Mouse (Mus musculus) cortical plate, adult 2 months (tissue): ENCODE measurements around the gene Hist1h4f. TPM values are rescaled to one million over a fixed set of nuclear protein-coding genes. Genes with fewer than 3 reads are reported as not detected.
"Not testable (repeated sequence)": the region's sequence is repeated elsewhere in the genome, so short reads cannot be mapped to it uniquely, and the experiment has no call there.

Experiments used
- H3K27ac ChIP-seq: fragments of 200-500 bp; 2 replicates; pipeline ENCODE4 v1.5.1; 2012; ENCODE audit warnings: low read length, control low read depth, inconsistent platforms; ENCODE audit not compliant: insufficient read depth
- H3K4me1 ChIP-seq: fragments of 200-500 bp; 2 replicates; pipeline ENCODE4 v1.6.1; 2011; ENCODE audit warnings: low read length; ENCODE audit not compliant: control insufficient read depth, insufficient read depth
- H3K4me3 ChIP-seq: fragments of 200-500 bp; 2 replicates; pipeline ENCODE4 v1.5.1; 2011; ENCODE audit warnings: mild to moderate bottlenecking, low read length, control low read depth; ENCODE audit not compliant: insufficient read depth
- CTCF ChIP-seq: fragments of 200-500 bp; IDR thresholded peaks from 2 replicates; pipeline ENCODE4 v1.5.1; 2011; ENCODE audit warnings: mild to moderate bottlenecking, control low read depth, low read length; ENCODE audit not compliant: insufficient read depth; ENCODE audit errors: extremely low read depth
- POLR2A ChIP-seq: fragments of 200-500 bp; IDR thresholded peaks from 2 replicates; pipeline ENCODE4 v1.6.1; 2011; ENCODE audit warnings: mild to moderate bottlenecking, low read length, control low read depth; ENCODE audit not compliant: insufficient read depth; ENCODE audit errors: extremely low read depth
- polyA plus RNA-seq: library from polyadenylated mRNA; depleted of rRNA; stranded (reverse); fragments of >200 nt; gene quantifications from 2 replicates; pipeline ENCODE4 v1.2.3, GENCODE M21; 2012; rRNA removed

The Hist1h4f gene
- polyA plus RNA-seq = 4.5 and 13.1 TPM in 2 replicates

GRCm38 (mm10) chr13:23551146-23551834 is at the start of gene Hist1h4f:
Hist1h4f (minus strand) TSS chr13:23551648.
- H3K4me1 ChIP-seq = not testable (repeated sequence)
- peak; percentile 96 for TF ChIP-seq POLR2A
- H3K4me3 ChIP-seq = peak within 1 kb of the TSS; percentile 66
- H3K27ac ChIP-seq = peak within 1 kb of the TSS; percentile 57; the same call in 1 of the 2 replicates

GRCm38 (mm10) chr13:23597957-23598356 is 46.5 kb upstream of the Hist1h4f start:
- H3K27ac ChIP-seq = no peak overlapping the region
- TF ChIP-seq POLR2A (no peak), CTCF (peak; percentile 67)
- no peaks in the 10 kb centered on the region for H3K4me1 ChIP-seq
- no peak overlapping the region for H3K4me3 ChIP-seq

GRCm38 (mm10) chr13:23595622-23596372 is 44.3 kb upstream of the Hist1h4f start:
- TF ChIP-seq CTCF (no peak), POLR2A (no peak)
- Histone ChIP-seq H3K27ac (no peak overlapping the region), H3K4me1 (no peaks in the 10 kb centered on the region), H3K4me3 (no peak overlapping the region)

- no peak for TF ChIP-seq POLR2A
- no peak for TF ChIP-seq CTCF
- Histone ChIP-seq H3K27ac (no peak overlapping the region), H3K4me1 (no peaks in the 10 kb centered on the region), H3K4me3 (no peak overlapping the region)
Observed at GRCm38 (mm10) chr13:23595185-23595584, 43.7 kb upstream of the Hist1h4f start.

- Histone ChIP-seq H3K4me1 (no peaks in the 10 kb centered on the region), H3K27ac (no peak overlapping the region), H3K4me3 (no peak overlapping the region)
- TF ChIP-seq CTCF (no peak), POLR2A (no peak)
Observed at GRCm38 (mm10) chr13:23593051-23593770, 41.8 kb upstream of the Hist1h4f start.

- H3K4me1 ChIP-seq = no peaks in the 10 kb centered on the region
- H3K27ac ChIP-seq = no peak overlapping the region
- TF ChIP-seq CTCF = no peak
- TF ChIP-seq POLR2A = no peak
- no peak overlapping the region for H3K4me3 ChIP-seq
Observed at GRCm38 (mm10) chr13:23592614-23593013, 41.2 kb upstream of the Hist1h4f start.

GRCm38 (mm10) chr13:23591886-23592285 is 40.4 kb upstream of the Hist1h4f start:
- H3K4me3 ChIP-seq, H3K27ac ChIP-seq, H3K4me1 ChIP-seq: not testable (repeated sequence)

GRCm38 (mm10) chr13:23591206-23591605 is 39.8 kb upstream of the Hist1h4f start:
- H3K4me1 ChIP-seq = no peaks in the 10 kb centered on the region; the same call in 1 of the 2 replicates
- H3K4me3 ChIP-seq = no peak overlapping the region
- no peak overlapping the region for H3K27ac ChIP-seq
- TF ChIP-seq CTCF (no peak), POLR2A (no peak)

- no peaks in the 10 kb centered on the region; the same call in 1 of the 2 replicates for H3K4me1 ChIP-seq
- no peak overlapping the region; the same call in 1 of the 2 replicates for H3K4me3 ChIP-seq
- TF ChIP-seq POLR2A (no peak), CTCF (no peak)
- H3K27ac ChIP-seq = no peak overlapping the region
Observed at GRCm38 (mm10) chr13:23586940-23587225, 35.4 kb upstream of the Hist1h4f start.
